14 mouse cellular contexts compared by ENCODE assay signal in the genomic region with DNA sequence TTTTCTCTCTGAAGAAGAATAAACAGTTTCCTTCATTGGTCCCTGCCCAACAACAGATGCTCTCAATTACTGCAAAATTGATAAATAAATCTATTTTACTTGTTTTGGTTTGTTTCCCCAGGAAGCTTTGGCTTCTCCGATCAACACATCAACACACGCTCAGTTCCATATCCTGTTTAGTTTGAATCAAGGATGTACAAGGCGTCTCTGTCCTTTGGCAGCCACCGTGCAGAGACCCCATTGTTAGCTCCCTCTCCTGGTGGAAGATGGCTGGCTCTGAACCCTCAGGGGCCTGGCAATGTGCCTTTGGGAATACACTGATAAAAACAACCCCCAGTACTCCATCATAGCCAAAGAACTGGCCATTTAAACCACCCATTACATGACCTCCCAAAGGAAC. TPM values are rescaled to one million over a fixed set of nuclear protein-coding genes. Genes with fewer than 3 reads are reported as not detected.
DNase-seq lines count a peak whose midpoint lies in the region; ATAC-seq and TF ChIP-seq lines count a peak whose summit lies in the region.
"Had no signal": no experiment of that assay in that cellular context is flagged by ENCODE, and none has a peak within 500 bp of the region (broad histone marks: within the 10 kb centered on the region; RNA-seq: fewer than 3 reads in every experiment).

No protein-coding gene starts in this region.

- H3K4me1 ChIP-seq in lung, embryonic 14.5 days (ENCODE audit: insufficient read depth), result peaks cover 3% of the 10 kb centered on the region; the same call in 1 of the 2 replicates
- no peaks in the 10 kb centered on the region for H3K4me1 ChIP-seq in thymus, adult 2 months (replicated peaks; ENCODE audit: control insufficient read depth, insufficient read depth, low read length)

- no peaks in the 10 kb centered on the region for H3K27me3 ChIP-seq in lung, embryonic 14.5 days (ENCODE audit: insufficient read depth, low read length)
- H3K27me3 ChIP-seq in thymus, adult 2 months (ENCODE audit: control insufficient read depth, insufficient read depth, low read length), result no peaks in the 10 kb centered on the region
- H3K27me3 ChIP-seq: limb, embryonic 15.5 days; midbrain, embryonic 12.5 days had no signal

- H3K4me3 ChIP-seq in lung, embryonic 14.5 days (ENCODE audit: low read depth, low read length), result no peak overlapping the region
- H3K4me3 ChIP-seq in thymus, adult 2 months (ENCODE audit: control insufficient read depth, insufficient read depth, low read length), result no peak overlapping the region
- H3K4me3 ChIP-seq: erythroblast, embryonic 14.5 days; limb, embryonic 15.5 days; midbrain, embryonic 12.5 days had no signal

- peak overlapping the region; percentile 13; the same call in 1 of the 2 replicates for H3K27ac ChIP-seq in lung, embryonic 14.5 days (ENCODE audit: low read depth)
- no peak overlapping the region for H3K27ac ChIP-seq in thymus, adult 2 months (ENCODE audit: control insufficient read depth, insufficient read depth, low read length)
- H3K27ac ChIP-seq: limb, embryonic 15.5 days; midbrain, embryonic 12.5 days had no signal

- TF ChIP-seq POLR2A in thymus, adult 2 months (IDR thresholded peaks at IDR 0.05; ENCODE audit: control insufficient read depth, extremely low read depth, insufficient read depth, low read length, poor library complexity), result no peak

- TF ChIP-seq CTCF in lung, embryonic 14.5 days (IDR thresholded peaks at IDR 0.05; ENCODE audit: low read depth), result peak; percentile 60
- TF ChIP-seq CTCF in thymus, adult 2 months (IDR thresholded peaks at IDR 0.05; ENCODE audit: borderline replicate concordance, control insufficient read depth, extremely low read depth, insufficient read depth, low read length, poor library complexity), result no peak

- no peaks in the 10 kb centered on the region for H3K36me3 ChIP-seq in lung, embryonic 14.5 days (ENCODE audit: insufficient read depth)
- H3K36me3 ChIP-seq in thymus, adult 2 months (ENCODE audit: control insufficient read depth, insufficient read depth, low read length), result no peaks in the 10 kb centered on the region
- H3K36me3 ChIP-seq: limb, embryonic 15.5 days; midbrain, embryonic 12.5 days had no signal

- H3K9ac ChIP-seq in lung, embryonic 14.5 days, result no peak overlapping the region
- H3K9ac ChIP-seq: limb, embryonic 15.5 days; midbrain, embryonic 12.5 days had no signal

- no peaks in the 10 kb centered on the region for H3K9me3 ChIP-seq in lung, embryonic 14.5 days (ENCODE audit: low read depth, low read length)
- H3K9me3 ChIP-seq: limb, embryonic 15.5 days; midbrain, embryonic 12.5 days had no signal

- DNase-seq in cerebellum, postnatal 14 days, result peak; percentile 30 to 42
- DNase-seq in cerebellum, adult 9-11 months, result no peak
- DNase-seq in kidney, adult 9 months, result peak; percentile 17
- no peak for DNase-seq in kidney, adult 11 months
- peak; percentile 21 for DNase-seq in ZHBTc4 (ENCODE audit: low read depth, low spot score)
- peak; percentile 79 for DNase-seq in lung, embryonic 14.5 days
- no peak for DNase-seq in thymus, adult 2 months
- DNase-seq: cerebellum, adult 8-10 months; gastrocnemius, postnatal 36 days; spleen, adult 18-20 months had no signal

- WGBS in lung, embryonic 14.5 days, result 25% methylated on average over 4 of the region's 4 CpGs
- 87% methylated on average over 4 of the region's 4 CpGs for WGBS in thymus, adult 2 months

- H3K4me2 ChIP-seq in lung, embryonic 14.5 days, result no peak overlapping the region
- H3K4me2 ChIP-seq: limb, embryonic 15.5 days; midbrain, embryonic 12.5 days had no signal

- ATAC-seq in lung, embryonic 14.5 days (ENCODE audit: insufficient read depth), result peak; percentile 80
- ATAC-seq in megakaryocyte-erythroid progenitor cell, adult 5-6 weeks (replicated peaks; ENCODE audit: low FRiP score, low TSS enrichment, poor library complexity, severe bottlenecking), result no peak

RNA-seq across cellular contexts. Expression of gene Mettl24, which starts 42.0 kb away (rescaled TPM):
- 3.5 and 3.6 TPM in 2 replicates for polyA plus RNA-seq in lung, embryonic 14.5 days (2014; fragmentation: Nextera tagmentation; extraction: Ambion mirVana)
- polyA plus RNA-seq in thymus, adult 2 months (2012; rRNA removed), result 0.23 and 0.36 TPM in 2 replicates
- not detected in 2 replicates for total RNA-seq in megakaryocyte-erythroid progenitor cell, adult 5-6 weeks (2014; fragmentation: Nextera tagmentation)
- not detected in 2 replicates for total RNA-seq in megakaryocyte-erythroid progenitor cell, adult 5-6 weeks (2017)
- polyA plus RNA-seq: erythroblast, embryonic 14.5 days had no signal

Comparison
In these comparisons a context has a peak if more than half of its experiments do, and no peak if none do; other contexts are left out.
1. DNase-seq: peak in cerebellum, postnatal 14 days (2 of 2), kidney, adult 9 months (single experiment), ZHBTc4 (single experiment) and lung, embryonic 14.5 days (single experiment); none in cerebellum, adult 9-11 months (single experiment), kidney, adult 11 months (single experiment) and thymus, adult 2 months (single experiment).